Mouse (Mus musculus) neural tube, embryonic 15.5 days (tissue): ENCODE data around the gene Tmbim7. TPM values are rescaled to one million over a fixed set of nuclear protein-coding genes. Genes with fewer than 3 reads are reported as not detected.
"Not testable (repeated sequence)": the region's sequence is repeated elsewhere in the genome, so short reads cannot be mapped to it uniquely, and the experiment has no call there.

ENCODE experiments used
- ATAC-seq: fragments of 200-750 bp; cut with Nextera tagmentation; 2 replicates; pipeline ENCODE4 v1.8.0; 2017; ENCODE audit warnings: mild to moderate bottlenecking, moderate TSS enrichment, moderate library complexity; ENCODE audit not compliant: low FRiP score
- H3K27ac ChIP-seq: fragments of 300-500 bp; sonication (generic); replicated peaks from 2 replicates; pipeline ENCODE4 v1.5.1; 2015; ENCODE audit warnings: mild to moderate bottlenecking, inconsistent platforms
- H3K27me3 ChIP-seq: fragments of 300-500 bp; sonication (generic); replicated peaks from 2 replicates; pipeline ENCODE4 v1.6.1; 2015; ENCODE audit warnings: inconsistent platforms
- H3K36me3 ChIP-seq: fragments of 300-500 bp; sonication (generic); 2 replicates; pipeline ENCODE4 v1.6.1; 2015; ENCODE audit warnings: inconsistent platforms
- H3K4me1 ChIP-seq: fragments of 300-500 bp; sonication (generic); 2 replicates; pipeline ENCODE4 v1.6.1; 2015; ENCODE audit warnings: inconsistent platforms
- H3K4me2 ChIP-seq: fragments of 300-500 bp; sonication (generic); 2 replicates; pipeline ENCODE4 v1.6.1; 2015; ENCODE audit warnings: inconsistent platforms, mild to moderate bottlenecking, moderate library complexity
- H3K4me3 ChIP-seq: fragments of 300-500 bp; sonication (generic); replicated peaks from 2 replicates; pipeline ENCODE4 v1.5.1; 2015; ENCODE audit warnings: mild to moderate bottlenecking, inconsistent platforms
- H3K9ac ChIP-seq: fragments of 300-500 bp; sonication (generic); replicated peaks from 2 replicates; pipeline ENCODE4 v1.6.1; 2015; ENCODE audit warnings: mild to moderate bottlenecking, inconsistent platforms
- H3K9me3 ChIP-seq: fragments of 300-500 bp; sonication (generic); replicated peaks from 2 replicates; pipeline ENCODE4 v1.6.1; 2016; ENCODE audit warnings: inconsistent platforms
- WGBS: fragments of 180-500 bp; shearing (Covaris S2); methylation state at CpG from one replicate; pipeline ENCODE4 v1.1.7; 2015; ENCODE audit warnings: mixed read lengths; 5-methylcytosine and 5-hydroxymethylcytosine counted together
- polyA plus RNA-seq: library from polyadenylated mRNA; unstranded; fragments of >200 nt; fragmentation: Nextera tagmentation; extraction: Ambion mirVana; gene quantifications from 2 replicates; pipeline ENCODE4 v1.2.1, GENCODE M21; 2015

The Tmbim7 gene
- polyA plus RNA-seq, 1 experiment from 2014 or later = not detected

DNA sequence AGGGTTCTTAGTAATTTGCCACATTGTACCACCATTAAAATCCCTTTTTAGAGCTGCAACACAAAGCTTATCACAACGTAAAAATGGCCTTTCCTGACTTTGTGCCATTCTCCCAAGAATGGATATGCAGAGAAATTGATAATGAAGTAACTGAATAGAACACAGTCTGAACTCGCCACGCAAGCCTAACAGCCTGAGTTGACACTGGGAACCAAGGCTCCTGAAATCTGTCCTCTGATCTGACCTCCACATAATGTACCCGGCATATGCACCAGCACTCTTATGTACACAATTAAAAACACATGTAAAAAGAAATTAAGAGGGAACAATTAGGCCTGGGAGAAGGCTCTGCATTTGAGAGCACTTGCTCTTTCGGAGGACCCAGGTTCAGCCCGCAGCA lies 5.7 kb upstream of the Tmbim7 start:
- no peak for ATAC-seq
- H3K4me1 ChIP-seq = peaks cover 16% of the 10 kb centered on the region
- H3K27me3 ChIP-seq = no peaks in the 10 kb centered on the region
- whole genome bisulfite sequencing = 84% methylated on average over 6 of the region's 6 CpGs
- no peak overlapping the region for H3K4me3 ChIP-seq
- H3K4me2 ChIP-seq = peak overlapping the region; percentile 11; the same call in 1 of the 2 replicates
- H3K27ac ChIP-seq = no peak overlapping the region
- no peak overlapping the region for H3K9ac ChIP-seq
- H3K9me3 ChIP-seq = no peaks in the 10 kb centered on the region
- peaks cover 29% of the 10 kb centered on the region for H3K36me3 ChIP-seq

DNA sequence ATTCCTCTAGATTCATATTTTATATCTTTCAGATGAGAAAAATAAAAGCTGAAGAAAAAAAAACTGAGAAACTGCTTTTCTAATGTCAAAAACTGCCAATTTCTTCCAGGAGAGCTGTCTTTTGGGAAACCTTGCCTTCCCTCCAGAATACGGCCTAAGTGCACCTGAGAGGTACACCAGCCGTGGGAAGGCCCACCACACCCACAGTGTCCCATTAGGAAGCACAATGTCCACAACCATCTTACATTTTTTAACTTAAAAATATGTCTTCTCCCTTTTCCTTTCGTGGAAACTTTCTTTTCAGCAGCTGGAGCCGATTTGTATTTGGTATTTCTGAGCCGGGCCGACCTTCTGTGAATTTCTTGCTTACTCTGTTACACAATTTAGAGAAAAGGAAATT lies 4.4 kb upstream of the Tmbim7 start:
- peak overlapping the region; percentile 57 for H3K4me2 ChIP-seq
- H3K27me3 ChIP-seq = no peaks in the 10 kb centered on the region
- peak overlapping the region; percentile 82; the same call in 1 of the 2 replicates for H3K9ac ChIP-seq
- WGBS = 25% methylated on average over 6 of the region's 6 CpGs
- H3K4me3 ChIP-seq = peak overlapping the region; percentile 95
- peaks cover 16% of the 10 kb centered on the region for H3K4me1 ChIP-seq
- peaks cover 20% of the 10 kb centered on the region for H3K36me3 ChIP-seq
- no peak for ATAC-seq
- no peaks in the 10 kb centered on the region for H3K9me3 ChIP-seq
- no peak overlapping the region for H3K27ac ChIP-seq

DNA sequence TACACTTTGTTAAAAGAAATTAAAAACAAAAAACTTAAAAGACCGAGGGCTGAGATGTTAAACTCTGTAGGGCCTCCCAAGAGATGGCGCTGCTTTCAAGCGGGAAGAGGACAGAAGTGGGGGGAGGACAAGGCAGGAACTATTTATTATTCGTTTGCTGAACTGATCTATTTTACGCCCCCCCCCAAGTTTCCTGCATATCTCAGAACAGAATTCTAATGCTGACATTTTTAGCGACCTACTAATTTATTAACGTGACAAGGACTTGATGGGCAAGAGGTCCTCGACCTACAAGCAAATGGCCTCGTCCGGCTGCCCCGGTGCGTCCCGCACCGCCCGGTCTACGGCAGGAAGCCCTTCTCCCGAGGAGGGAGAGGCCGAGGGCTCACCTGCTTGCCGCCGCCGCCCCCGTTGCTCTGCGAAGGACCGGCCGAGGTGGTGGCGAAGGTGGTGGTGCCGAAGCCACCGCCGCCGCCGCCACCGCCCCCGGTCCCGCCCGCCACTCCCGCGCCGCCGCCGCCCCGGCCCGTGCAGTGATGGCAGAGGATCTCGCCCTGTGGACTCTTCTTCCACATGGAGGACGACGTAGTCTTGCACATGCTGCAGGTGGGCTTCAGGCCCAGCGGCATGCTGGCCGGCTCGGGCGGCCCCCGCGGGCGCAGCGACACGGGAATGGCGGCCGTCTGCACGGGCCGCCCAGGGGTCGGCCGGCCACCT lies 3.8 kb upstream of the Tmbim7 start:
- Histone ChIP-seq H3K4me1 (peaks cover 16% of the 10 kb centered on the region), H3K9me3 (no peaks in the 10 kb centered on the region), H3K27me3 (no peaks in the 10 kb centered on the region), H3K27ac (peak overlapping the region; percentile 91), H3K36me3 (peaks cover 14% of the 10 kb centered on the region; the same call in 1 of the 2 replicates), H3K4me2 (peak overlapping the region; percentile 57), H3K9ac (peak overlapping the region; percentile 82), H3K4me3 (peak overlapping the region; percentile 95)
- WGBS = under 1% methylated on average over 59 of the region's 60 CpGs
- ATAC-seq = peak; percentile 82

DNA sequence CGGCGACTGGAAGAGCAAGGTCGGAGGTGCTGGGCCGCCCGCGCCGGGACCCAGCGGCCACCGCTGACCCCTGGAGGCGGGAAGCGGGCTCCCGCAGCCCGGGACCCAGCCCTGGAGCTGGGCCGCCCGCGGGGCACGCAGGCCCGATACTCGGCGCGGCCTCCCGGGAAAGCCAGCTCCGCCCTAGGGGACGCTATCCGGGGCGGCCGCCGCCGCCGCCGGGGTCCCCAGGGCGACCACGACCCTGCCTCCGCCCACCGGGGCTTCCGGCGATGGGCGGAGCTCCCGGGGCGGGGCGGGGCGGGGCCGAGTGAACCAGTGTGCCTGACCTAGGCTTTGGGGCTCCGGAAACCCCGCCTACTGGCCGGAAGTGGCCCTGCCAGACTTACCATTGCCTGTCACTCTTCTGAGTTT lies 3.3 kb upstream of the Tmbim7 start:
- Histone ChIP-seq H3K36me3 (peaks cover 13% of the 10 kb centered on the region; the same call in 1 of the 2 replicates), H3K27me3 (no peaks in the 10 kb centered on the region), H3K4me1 (peaks cover 16% of the 10 kb centered on the region), H3K9me3 (no peaks in the 10 kb centered on the region), H3K27ac (peak overlapping the region; percentile 91), H3K4me2 (peak overlapping the region; percentile 57), H3K9ac (peak overlapping the region; percentile 82), H3K4me3 (peak overlapping the region; percentile 95)
- under 1% methylated on average over 40 of the region's 46 CpGs for WGBS
- ATAC-seq = peak; percentile 96

DNA sequence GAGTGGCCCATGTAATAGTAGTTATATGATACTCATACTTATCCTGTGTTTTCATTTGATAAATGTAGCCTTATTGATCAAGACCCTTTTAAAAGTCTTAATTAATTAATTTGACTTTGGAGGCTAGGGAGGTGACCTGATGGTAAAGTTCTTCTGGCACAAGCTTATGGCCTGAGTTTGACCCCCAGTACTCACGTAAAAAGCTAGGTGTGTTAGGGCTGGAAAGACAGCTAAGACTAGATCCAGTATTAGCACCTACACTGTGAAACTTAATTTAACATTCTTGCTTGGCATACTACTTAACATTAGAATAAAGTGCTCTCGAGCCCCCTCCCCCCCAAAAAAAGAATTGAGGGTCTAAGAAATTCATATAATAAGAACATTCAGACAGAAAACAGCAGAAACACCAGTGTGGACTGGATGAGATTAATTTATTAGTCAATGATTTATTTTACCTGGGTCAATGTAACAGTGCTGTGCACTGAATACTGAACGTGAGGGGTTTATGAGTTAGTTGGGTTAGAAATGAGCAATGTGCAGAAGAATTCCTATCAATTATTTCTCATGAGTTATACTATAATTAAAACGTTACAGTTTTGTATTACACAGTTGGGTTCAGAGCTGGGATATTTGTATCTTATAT lies 2.7 kb upstream of the Tmbim7 start:
- H3K27ac ChIP-seq = 0 out of 2 replicates have a peak overlapping the region, but pooled peaks have one; percentile 54
- WGBS = 51% methylated on average over 4 of the region's 4 CpGs
- no peaks in the 10 kb centered on the region for H3K27me3 ChIP-seq
- H3K4me1 ChIP-seq = peaks cover 16% of the 10 kb centered on the region
- H3K4me3 ChIP-seq = no peak overlapping the region; the same call in 1 of the 2 replicates
- H3K9ac ChIP-seq = no peak overlapping the region
- peak; percentile 33 for ATAC-seq
- peak overlapping the region; percentile 57 for H3K4me2 ChIP-seq
- peaks cover 10% of the 10 kb centered on the region; the same call in 1 of the 2 replicates for H3K36me3 ChIP-seq
- no peaks in the 10 kb centered on the region for H3K9me3 ChIP-seq

DNA sequence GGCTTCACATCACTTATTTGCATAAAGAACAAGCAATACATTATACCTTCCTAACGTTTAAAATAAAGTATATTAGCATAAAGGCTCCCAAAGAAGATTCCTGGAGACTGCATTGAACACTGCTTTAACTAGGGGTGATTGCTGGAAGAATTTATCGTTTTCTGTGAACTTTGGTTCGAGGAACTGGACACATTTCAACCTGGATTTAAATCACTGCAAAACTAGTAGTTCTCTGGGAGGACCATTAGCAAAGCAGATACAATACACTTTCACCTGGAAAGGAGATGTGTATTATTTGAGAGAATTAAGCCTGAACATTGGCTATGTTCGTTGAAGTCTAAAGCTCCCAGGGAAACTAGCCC lies 2.2 kb upstream of the Tmbim7 start:
- WGBS = 72% methylated on average over 4 of the region's 4 CpGs
- Histone ChIP-seq H3K4me2 (no peak overlapping the region), H3K9me3 (no peaks in the 10 kb centered on the region), H3K36me3 (peaks cover 8% of the 10 kb centered on the region; the same call in 1 of the 2 replicates), H3K9ac (no peak overlapping the region), H3K4me1 (peaks cover 16% of the 10 kb centered on the region), H3K27me3 (no peaks in the 10 kb centered on the region), H3K27ac (no peak overlapping the region), H3K4me3 (no peak overlapping the region)
- ATAC-seq = no peak

DNA sequence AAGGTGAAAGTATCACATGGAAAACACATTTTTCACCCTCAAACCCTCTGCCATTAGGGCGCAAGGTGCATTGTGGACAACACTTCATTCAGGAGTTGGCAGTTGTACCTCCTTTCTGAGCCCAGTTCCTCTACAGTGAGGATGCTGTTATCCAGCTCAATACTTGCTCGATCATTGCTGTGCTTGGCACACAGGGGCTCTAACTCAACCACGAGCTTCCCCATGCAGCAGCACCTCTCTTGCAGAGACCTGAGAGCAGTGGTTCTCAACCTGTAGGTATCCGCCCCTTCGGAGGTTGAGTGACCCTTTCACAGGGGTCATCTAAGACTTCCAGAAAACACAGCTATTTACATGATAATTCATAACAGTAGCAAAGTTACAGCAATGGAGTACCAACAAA lies 640 bp downstream of the Tmbim7 start:
- Histone ChIP-seq H3K4me1 (peaks cover 2% of the 10 kb centered on the region), H3K4me3 (no peak overlapping the region), H3K9me3 (no peaks in the 10 kb centered on the region), H3K36me3 (no peaks in the 10 kb centered on the region), H3K27me3 (no peaks in the 10 kb centered on the region), H3K4me2 (no peak overlapping the region), H3K9ac (no peak overlapping the region), H3K27ac (no peak overlapping the region)
- 90% methylated on average over 5 of the region's 5 CpGs for whole genome bisulfite sequencing
- no peak for ATAC-seq

DNA sequence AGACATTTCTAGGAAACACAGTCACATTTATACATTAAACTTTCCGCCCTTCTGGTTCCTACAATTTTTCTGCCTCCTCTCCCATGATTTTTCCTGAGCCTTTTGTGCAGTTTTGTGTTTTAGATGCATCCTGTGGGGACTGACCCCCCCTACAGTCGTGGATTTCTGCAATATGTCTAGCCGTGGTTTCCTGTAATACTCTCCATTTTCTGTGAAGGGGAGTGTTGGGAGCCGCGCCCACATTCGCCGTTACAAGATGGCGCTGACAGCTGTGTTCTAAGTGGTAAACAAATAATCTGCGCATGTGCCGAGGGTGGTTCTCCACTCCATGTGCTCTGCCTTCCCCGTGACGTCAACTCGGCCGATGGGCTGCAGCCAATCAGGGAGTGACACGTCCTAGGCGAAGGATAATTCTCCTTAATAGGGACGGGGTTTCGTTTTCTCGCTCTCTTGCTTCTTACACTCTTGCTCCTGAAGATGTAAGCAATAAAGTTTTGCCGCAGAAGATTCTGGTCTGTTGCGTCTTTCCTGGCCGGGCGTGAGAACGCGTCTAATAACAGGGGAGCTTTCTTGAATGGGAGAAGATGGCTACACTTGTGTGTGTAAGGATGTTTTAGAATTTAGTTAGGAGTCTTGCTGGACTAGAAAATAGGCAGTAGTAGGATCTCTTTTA lies 2.1 kb downstream of the Tmbim7 start:
- not testable (repeated sequence) for H3K4me1 ChIP-seq, H3K36me3 ChIP-seq, H3K9me3 ChIP-seq, H3K27ac ChIP-seq, H3K4me3 ChIP-seq, H3K4me2 ChIP-seq, H3K9ac ChIP-seq, ATAC-seq, H3K27me3 ChIP-seq
- 93% methylated on average over 19 of the region's 25 CpGs for WGBS

DNA sequence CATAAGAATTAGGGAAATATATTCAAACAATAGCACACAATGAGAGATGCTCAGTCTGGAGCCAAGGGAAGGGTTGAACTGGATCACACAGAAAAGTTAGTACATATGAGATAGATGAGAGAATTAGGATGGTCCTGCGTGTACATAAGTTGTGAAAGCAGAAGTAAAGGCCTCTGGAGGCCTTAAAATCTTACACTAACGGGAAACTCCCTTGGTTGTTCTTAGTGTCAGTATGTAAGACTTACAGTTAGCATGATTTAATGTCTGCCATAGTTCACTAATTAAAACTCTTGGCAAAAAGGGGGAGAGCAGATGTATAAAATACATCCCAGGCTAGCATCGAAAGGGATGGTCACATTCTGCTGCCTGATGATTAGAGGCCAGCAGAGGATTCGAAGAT lies 2.8 kb downstream of the Tmbim7 start:
- ATAC-seq = no peak
- Histone ChIP-seq H3K4me3 (no peak overlapping the region), H3K27ac (no peak overlapping the region), H3K4me1 (no peaks in the 10 kb centered on the region), H3K9ac (no peak overlapping the region), H3K4me2 (no peak overlapping the region), H3K27me3 (no peaks in the 10 kb centered on the region), H3K36me3 (no peaks in the 10 kb centered on the region), H3K9me3 (no peaks in the 10 kb centered on the region)
- WGBS = 94% methylated on average over 4 of the region's 4 CpGs

DNA sequence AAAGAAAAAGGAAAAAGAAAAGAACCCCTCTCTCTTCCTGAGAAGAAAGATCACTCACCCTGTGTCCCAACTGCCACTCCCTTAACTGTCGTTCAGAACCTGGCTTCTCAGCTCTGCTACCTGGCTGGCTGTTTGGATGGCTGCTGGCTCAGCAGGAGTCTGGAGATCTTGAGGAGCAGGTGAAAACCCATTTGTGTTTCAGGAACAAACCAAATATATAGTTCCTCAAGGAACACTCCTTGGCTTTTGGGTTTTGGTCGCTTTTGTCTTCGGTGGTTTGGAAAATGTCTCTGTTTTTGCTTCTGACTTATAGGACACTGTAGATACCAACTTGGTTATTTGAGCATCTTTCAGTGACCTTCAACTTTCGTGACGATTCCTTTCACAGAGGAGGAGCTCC lies 6.1 kb downstream of the Tmbim7 start, which contains the start of gene Gatad1:
Gene Gatad1, minus strand, starts transcription at position 101 of the 400 bp plus-strand sequence.
- H3K36me3 ChIP-seq = no peaks in the 10 kb centered on the region
- H3K9ac ChIP-seq = no peak within 1 kb of the TSS
- H3K4me1 ChIP-seq = no peaks in the 10 kb centered on the region
- no peaks in the 10 kb centered on the region for H3K9me3 ChIP-seq
- 70% methylated on average over 5 of the region's 5 CpGs for WGBS
- no peak within 1 kb of the TSS for H3K27ac ChIP-seq
- ATAC-seq = no peak
- no peak within 1 kb of the TSS for H3K4me2 ChIP-seq
- no peaks in the 10 kb centered on the region for H3K27me3 ChIP-seq
- no peak within 1 kb of the TSS for H3K4me3 ChIP-seq

DNA sequence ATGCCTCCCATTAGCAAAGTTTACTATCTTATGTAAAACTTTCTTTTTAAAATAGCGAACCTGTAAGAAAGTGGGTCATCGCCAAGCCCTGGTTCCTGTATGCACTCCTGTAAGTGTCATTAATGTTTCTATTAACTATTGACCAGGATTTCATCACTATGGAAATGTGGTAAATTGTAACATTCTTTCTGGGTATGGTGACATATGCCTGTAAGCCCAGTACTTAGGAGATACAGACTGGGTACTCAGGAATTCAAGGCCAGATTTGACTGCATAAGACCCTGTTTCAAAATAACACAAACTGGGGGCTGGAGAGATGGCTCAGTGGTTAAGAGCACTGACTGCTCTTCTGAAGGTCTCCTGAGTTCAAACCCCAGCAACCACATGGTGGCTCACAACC lies 14.2 kb downstream of the Tmbim7 start:
- no peaks in the 10 kb centered on the region for H3K4me1 ChIP-seq
- no peak overlapping the region for H3K27ac ChIP-seq
- H3K9me3 ChIP-seq = no peaks in the 10 kb centered on the region
- H3K9ac ChIP-seq = no peak overlapping the region
- WGBS = 95% methylated on average over 2 of the region's 2 CpGs
- H3K27me3 ChIP-seq = no peaks in the 10 kb centered on the region
- no peak for ATAC-seq
- H3K36me3 ChIP-seq = no peaks in the 10 kb centered on the region
- no peak overlapping the region for H3K4me2 ChIP-seq
- no peak overlapping the region for H3K4me3 ChIP-seq
